Mouse (Mus musculus) ovary, adult 18-20 months (tissue): ENCODE measurements around the gene Slc22a23.

ENCODE experiments used
- DNase-seq: peaks from one replicate; pipeline ENCODE4 v3.0.0; 2022; ENCODE audit warnings: low spot score, mixed read lengths

Slc22a23 gene

GRCm38 (mm10) chr13:34266942-34267660, 77.9 kb downstream of the Slc22a23 start:
- no peak for DNase-seq

GRCm38 (mm10) chr13:34266067-34266466, 78.9 kb downstream of the Slc22a23 start:
- DNase-seq = no peak

- DNase-seq = no peak
Measured at GRCm38 (mm10) chr13:34265576-34265975, 79.4 kb downstream of the Slc22a23 start.

- DNase-seq = no peak
Measured at GRCm38 (mm10) chr13:34265022-34265565, 79.9 kb downstream of the Slc22a23 start.

- DNase-seq = no peak
Measured at GRCm38 (mm10) chr13:34264508-34264907, 80.5 kb downstream of the Slc22a23 start.

- DNase-seq = no peak
Measured at GRCm38 (mm10) chr13:34258765-34259164, 86.2 kb downstream of the Slc22a23 start.

GRCm38 (mm10) chr13:34257177-34257576, 87.8 kb downstream of the Slc22a23 start:
- DNase-seq = no peak

GRCm38 (mm10) chr13:34256676-34257075, 88.3 kb downstream of the Slc22a23 start:
- DNase-seq = no peak

GRCm38 (mm10) chr13:34255297-34255696, 89.7 kb downstream of the Slc22a23 start:
- no peak for DNase-seq

GRCm38 (mm10) chr13:34254691-34255090, 90.3 kb downstream of the Slc22a23 start:
- no peak for DNase-seq

- no peak for DNase-seq
Measured at GRCm38 (mm10) chr13:34253736-34254135, 91.2 kb downstream of the Slc22a23 start.

- DNase-seq = no peak
Measured at GRCm38 (mm10) chr13:34248941-34249920, 95.8 kb downstream of the Slc22a23 start.

- DNase-seq = no peak
Measured at GRCm38 (mm10) chr13:34248107-34248506, 96.9 kb downstream of the Slc22a23 start.

GRCm38 (mm10) chr13:34246821-34247220, 98.2 kb downstream of the Slc22a23 start:
- no peak for DNase-seq

- DNase-seq = no peak
Measured at GRCm38 (mm10) chr13:34245216-34245615, 99.8 kb downstream of the Slc22a23 start.

- DNase-seq = no peak
Measured at GRCm38 (mm10) chr13:34244186-34244585, 100.8 kb downstream of the Slc22a23 start.

GRCm38 (mm10) chr13:34242211-34242610, 102.8 kb downstream of the Slc22a23 start:
- DNase-seq = no peak

- DNase-seq = no peak
Measured at GRCm38 (mm10) chr13:34240087-34240428, 104.9 kb downstream of the Slc22a23 start.

GRCm38 (mm10) chr13:34239371-34240086, 105.5 kb downstream of the Slc22a23 start:
- DNase-seq = no peak

- no peak for DNase-seq
Measured at GRCm38 (mm10) chr13:34238646-34239290, 106.2 kb downstream of the Slc22a23 start.

- no peak for DNase-seq
Measured at GRCm38 (mm10) chr13:34235056-34235455, 109.9 kb downstream of the Slc22a23 start.

- DNase-seq = no peak
Measured at GRCm38 (mm10) chr13:34234439-34234838, 110.5 kb downstream of the Slc22a23 start.
